Mouse (Mus musculus) megakaryocyte progenitor cell, adult 5-6 weeks (primary cell): ENCODE measurements around the gene Ccl1. TPM values are rescaled to one million over a fixed set of nuclear protein-coding genes. Genes with fewer than 3 reads are reported as not detected.

Experiments
- ATAC-seq: replicated peaks from 2 replicates; pipeline ENCODE4 v1.8.0; 2016; ENCODE audit warnings: mild to moderate bottlenecking, moderate TSS enrichment, inconsistent platforms; ENCODE audit not compliant: poor library complexity
- total RNA-seq, 2 experiments: library from RNA; stranded (forward) in 1 of 2; stranded (reverse) in 1 of 2; fragments of 157-497, 149-512 nt in 1 of 2; fragments of 200-1000 nt in 1 of 2; gene quantifications; 2 replicates each; pipeline versions ENCODE4 v1.2.3 to v1.2.4; 2015 to 2017

Gene Ccl1
- total RNA-seq, 2 experiments from 2014 or later, result not detected

DNA sequence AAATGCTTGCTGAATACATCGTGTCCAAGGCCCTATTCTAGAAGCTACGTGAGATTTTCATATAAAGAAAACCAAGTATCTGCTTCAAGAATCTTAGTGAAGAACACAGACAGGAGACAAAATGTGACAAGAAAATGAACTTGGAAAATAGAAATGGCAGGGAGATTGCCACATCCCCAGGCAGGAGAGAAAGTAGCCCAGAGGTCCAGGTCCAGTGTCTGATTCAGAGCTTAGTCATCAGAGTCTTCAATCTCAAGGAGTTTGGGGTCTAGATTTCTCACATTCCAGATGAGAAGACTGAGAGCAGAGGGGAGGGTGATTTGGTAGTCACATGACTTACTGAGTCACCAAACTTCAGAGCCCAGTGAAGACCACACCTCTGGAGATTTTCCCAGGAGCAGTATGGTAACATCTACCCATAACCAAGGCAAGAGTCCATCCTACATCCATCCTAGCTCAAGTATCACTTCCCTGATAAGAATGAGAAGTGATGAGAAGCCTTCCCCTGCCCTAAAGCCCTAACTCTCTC lies 98.5 kb downstream of the Ccl1 start:
- ATAC-seq, result no peak

DNA sequence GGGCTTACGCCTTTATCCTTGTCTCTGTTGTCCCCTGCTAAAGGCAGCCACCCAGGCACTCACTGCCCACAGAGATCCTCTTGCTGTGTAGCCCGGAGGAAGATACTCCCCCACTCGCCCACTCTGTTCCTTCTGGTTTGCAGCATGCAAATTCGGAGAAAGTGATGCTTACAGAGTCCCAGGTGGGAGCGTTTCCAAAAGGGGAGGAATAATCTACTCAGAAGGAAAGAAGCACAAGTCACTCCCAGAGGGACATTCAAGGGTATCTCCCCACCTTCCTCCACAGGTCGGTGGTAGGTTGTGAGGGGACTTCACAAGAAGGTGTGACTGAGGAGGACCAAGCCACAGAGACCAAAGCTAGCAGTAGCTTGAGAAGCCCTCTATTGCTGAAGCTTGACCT lies 100.3 kb downstream of the Ccl1 start:
- ATAC-seq, result no peak

DNA sequence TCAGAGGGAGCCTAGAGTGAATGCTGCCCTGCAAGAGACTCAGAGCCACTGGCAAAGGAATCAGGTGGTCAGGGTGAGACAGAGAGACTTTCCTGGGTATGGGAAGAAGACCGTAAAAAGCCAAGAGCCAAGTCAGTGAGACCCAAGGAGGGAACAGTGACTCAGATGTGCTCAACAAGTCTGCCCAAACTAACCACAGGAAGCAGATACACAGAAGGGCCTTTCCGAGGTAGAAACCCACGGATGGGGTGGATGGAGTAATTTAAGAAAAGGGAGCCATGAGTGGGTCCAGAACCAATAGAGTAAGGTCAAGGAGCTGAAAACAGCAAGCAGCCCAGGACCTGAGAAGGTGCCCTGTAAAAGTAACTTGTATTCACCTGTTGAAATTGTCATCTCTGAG lies 101.8 kb downstream of the Ccl1 start:
- no peak for ATAC-seq

DNA sequence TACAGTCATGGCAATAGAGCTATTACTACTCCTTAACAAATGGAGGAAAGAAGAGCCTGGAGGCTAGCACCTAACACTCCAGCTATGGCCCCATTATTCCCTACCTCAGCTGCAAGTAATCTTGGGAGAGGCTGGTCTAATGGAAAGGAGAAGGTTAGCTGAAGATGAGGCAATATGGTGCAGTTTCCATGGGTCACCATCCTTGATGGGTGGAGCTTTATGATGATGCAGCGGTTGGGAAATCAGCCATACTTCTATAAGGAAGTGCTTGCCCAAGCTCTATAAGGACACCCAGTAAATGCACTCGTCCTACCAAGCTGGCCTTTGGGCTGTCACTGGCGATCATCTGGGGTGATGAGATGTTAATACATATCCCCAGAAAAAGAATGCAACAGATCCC lies 107.7 kb downstream of the Ccl1 start:
- peak; percentile 54 for ATAC-seq

DNA sequence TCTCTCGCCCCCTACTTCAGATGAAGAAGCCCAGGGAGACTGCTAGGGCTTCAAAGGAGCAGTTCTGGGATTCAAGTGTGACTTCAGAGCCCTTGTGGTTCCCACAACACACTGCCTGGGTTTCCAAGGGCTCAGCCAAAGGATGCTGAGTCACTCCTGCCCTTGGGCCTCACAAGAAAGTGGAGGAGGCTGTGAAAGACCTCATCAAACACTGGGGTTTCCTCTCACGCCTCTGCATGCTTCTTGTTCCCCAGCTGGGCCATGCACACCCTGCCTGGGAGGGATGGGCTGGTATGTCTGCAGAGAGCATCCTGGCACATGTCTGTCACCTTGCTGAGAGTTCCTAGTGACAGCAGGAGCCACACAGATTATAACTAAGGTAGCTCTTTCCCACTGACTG lies 110.5 kb downstream of the Ccl1 start:
- ATAC-seq, result no peak

DNA sequence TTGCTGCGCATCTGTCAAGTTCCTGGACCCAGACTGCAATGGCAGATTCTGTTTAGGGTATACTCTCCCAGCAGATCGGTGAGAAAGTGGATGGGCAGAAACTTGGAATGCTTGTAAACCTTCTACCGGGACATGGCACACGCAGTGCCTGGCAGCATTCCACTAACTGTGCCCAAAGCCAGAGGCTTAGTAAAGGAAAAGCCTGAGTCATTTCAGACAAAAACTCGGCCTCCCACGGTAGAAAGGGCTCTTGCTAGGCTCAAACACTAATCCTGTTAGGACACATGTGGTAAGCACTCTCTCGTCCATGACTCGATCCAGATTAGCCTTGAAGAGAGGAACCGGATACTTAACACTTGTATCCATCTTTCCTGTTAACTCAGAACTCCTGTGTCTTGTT lies 111.7 kb downstream of the Ccl1 start:
- no peak for ATAC-seq

DNA sequence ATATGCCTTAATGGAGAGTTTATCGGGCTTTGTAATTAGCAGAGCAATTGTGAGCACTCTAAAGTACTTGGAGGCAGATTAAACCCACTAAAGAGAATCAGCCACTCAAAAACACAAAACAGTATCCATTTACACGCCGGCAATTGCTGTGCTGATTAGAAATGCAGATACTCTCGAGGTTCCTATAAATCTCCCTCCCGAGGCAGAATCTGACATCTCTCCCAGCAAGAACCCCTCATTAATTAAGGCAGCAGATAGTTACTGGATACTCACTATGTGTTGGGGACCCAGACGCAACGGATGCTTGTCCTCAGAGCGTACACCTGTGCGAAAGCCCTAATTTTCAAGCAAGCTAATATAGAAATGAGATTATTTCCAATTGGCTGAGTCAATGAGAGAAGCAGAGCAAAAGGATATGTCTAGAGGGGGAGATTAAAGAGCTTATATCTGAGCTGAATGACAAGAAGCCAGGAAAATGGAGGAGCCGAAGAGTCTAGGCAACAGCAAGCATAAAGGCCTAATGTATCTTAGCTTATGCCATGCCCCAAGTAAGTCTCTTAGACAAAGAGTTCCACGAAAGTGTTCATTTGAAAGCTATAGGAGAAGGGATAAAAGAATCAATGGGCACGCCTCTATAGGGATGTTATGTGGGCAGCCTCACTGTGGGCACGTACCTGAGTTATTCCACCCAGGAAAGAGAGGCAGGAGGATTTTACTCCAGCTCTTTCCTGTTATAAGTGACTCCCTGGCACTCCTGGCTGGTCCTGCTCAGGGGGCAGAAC lies 115.5 kb downstream of the Ccl1 start:
- no peak for ATAC-seq

DNA sequence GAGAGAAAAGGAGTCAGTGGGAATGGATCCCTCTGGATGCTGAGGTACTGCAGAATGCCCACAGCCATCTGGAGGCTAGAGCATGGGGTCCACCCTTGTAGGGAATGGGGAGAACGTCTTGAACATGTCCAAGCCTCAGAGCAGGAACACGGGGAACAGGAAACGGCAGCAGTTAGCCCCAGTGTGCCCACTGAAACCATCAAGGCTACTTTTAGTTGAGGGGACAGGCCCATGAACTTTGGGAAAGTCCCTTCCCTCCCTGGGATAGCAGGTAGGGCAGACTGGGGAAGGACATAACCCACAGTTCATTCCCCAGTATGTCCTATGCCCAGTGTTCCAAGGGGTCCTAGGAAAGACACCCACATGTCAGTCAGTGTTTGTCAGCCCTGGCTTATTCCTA lies 119.8 kb downstream of the Ccl1 start:
- no peak for ATAC-seq

DNA sequence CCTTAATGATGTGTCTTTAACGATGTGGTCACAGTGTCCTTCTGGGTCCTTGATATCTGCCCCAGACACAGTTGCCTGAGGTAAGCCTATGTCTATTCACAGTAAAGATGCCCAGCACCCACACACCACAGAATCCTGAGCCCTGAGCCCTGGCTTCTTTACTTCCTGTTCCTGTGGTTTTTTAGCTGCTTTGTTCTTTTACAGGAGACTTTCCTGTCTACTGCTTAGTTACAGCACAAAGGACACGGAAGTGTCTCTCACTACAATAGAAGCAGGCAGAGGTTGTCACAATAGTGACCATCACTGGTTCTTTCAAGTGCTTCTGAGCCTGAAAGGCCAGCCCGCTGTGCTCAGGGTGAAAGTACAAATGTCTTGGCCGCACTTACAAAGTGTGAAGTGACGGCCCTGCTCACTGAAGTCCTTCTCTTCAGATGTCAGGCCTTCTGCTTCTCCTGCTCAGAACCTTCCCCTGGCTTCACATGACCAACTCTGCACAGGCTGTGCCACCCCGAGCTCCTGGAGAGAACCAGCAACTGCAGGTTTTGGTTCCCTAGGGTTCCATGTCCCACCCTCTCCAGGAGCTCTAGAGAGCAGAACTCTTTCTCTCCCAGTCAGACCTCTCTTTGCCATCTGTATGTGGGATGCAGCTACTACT lies 122.1 kb downstream of the Ccl1 start:
- ATAC-seq, result peak; percentile 66

DNA sequence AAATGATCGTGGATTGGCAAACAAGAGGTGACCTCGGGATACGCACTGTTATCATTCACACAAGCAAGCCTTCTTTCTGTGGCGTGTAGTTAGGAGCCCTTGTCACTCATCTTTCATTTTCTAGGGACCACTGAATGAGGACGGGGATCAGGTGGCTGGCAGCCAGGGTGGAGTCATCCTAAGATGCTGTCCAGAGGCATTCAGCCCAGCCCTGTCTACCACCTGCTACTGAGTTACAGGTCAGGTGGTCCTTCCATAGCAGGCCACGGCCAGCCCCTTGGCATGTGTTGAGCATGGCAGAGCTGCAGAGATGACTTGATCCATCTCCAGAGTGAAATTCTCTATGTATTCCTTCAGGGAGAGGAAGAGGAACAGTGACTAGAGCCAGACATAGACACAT lies 123.1 kb downstream of the Ccl1 start:
- ATAC-seq, result no peak

DNA sequence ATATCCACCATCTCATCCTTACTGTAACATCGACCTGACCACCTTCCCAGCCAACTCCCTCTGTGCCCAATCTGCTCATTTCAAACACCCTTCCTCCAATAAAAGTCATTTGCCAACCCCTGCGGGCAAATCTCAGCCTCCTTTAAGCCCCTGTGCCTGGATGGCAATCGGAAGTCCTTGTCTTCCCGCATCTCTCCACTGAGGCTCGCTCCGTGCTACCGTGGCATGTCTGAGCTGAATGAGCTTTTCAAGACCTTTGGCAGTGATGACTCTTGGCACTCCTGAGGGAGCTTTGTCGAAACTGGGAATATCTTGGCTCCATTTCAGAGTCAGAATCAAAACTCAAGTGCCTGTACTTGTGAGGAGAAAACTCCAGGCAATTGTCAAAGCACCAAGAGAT lies 124.2 kb downstream of the Ccl1 start:
- no peak for ATAC-seq

DNA sequence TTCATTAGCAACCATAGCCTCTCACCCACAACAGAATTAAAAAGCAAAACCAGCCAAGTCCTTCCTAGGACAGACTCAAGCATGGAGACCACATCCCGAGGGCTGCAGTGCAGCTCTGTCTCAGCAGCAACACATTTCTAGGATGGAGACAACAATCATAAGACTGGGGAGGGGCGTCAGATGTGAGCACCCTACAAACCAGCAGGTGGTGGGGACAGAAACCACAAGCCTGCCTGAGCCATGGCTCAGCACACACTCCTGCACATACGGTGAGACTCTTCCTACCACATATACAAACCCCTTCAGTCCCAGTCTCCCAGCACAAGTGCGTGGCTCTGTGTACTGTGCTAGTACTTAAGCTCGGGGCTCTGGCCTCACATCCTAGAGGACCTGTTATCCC lies 127.3 kb downstream of the Ccl1 start:
- ATAC-seq, result no peak

DNA sequence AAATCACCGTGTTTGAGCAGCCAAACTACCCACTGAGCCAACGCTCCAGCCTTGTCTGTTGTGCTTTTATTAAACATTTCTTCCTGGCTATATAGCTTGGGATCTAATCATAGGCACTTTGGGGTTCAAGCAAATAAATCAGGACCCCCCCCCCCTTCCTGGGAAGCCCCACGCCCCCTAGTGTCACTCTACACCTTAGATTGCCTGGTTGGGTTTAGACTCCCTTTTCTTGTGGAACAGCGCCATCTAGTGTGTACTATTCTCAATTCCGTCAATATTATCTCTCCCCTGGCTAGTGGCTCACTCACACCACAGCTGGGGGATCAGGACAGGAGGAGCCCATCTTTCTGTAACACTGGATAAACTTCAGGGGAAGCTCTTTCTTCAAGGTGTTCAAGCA lies 127.8 kb downstream of the Ccl1 start:
- peak; percentile 71 for ATAC-seq

DNA sequence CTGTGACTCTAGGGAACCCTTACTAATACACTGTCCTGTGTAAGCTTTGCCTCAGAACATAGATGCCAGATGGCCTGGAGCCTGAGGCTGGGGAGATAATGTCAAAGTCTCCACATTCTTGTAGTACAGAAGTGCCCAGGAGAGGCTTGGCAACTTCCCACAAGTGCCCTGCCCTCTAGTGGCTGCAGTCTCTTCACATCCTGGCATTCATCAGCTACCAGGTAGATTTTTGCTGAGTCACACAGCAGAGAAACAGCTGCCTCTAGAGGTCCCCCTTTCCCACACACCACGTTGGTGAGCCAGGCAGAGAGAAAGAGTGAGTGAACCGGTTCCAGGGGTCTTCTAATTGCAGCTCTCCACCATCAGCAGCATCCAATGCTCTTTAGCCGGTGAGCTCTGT lies 130.7 kb downstream of the Ccl1 start:
- ATAC-seq, result peak; percentile 93

DNA sequence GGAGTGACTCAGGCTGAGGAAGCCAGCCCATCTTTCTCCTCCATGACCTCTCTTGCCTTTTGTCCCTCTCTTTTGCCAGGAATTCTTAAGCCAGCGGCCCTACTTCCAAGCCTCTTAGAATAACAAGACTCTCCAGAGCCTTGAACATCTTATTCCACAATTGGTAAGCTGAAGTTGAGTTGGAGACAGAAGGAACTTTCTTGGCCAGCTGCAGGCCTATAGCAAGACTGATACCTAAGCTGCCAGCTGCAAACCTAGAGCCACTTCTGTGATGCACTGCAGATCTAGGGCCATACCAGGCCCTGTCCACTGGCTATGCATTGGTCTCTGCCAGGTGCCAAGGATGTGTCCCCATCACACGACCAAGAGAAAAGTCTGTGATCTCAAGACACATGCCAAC lies 132.0 kb downstream of the Ccl1 start:
- ATAC-seq, result no peak

DNA sequence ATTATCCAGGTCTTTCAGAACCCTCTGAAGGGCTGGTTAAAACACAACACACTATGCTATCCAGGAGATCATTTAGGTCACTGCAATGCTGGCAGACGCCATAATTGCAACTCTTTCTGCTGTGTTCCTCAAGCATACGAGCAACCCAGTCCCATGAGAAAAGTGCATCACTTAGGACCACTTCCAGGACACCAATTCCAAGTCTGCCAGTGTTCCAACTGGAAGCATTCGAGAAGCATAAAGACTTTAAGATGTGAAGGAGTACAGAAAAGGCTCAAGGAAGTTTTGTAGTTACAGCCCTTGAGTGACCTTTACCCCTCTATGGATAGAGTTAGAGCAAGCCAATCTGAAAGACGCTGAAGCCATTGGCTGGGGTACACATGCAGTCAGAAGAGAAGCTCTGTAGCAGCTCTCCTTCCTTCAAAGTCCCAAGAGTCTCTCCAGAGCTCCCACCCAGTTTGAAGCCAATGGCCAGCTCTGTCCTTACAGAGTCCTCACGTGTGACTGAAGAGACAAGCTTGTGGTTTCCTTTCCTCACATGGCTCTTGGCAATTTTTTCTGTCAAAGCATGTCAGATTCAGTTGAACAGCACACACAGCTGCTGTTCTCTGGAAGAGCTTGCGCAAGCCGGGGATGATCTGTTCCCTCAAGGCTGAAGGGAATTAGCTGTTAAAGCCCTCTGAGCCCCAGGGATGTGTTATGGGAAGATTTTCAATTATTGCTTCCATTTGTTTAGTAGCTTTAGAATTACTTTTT lies 134.0 kb downstream of the Ccl1 start:
- peak; percentile 63 for ATAC-seq

DNA sequence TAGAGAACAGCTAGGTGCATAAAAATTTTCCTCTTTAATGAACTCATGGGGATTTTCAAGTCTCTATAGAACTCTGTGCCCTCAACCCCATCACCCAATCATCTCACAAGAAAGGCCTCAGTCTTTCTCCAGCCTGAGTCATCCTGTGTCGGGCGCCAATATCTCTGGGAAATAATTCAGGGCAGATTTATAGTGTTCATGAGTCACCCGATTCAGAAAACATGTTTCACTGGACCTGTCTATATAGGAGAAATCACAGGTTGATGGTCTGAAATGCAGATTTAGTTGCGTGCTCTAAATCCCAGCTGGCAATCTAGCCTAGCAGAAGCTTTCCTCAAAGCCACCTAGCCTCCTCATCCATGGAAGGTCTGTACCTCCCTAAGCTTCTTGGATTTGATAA lies 136.0 kb downstream of the Ccl1 start:
- no peak for ATAC-seq

DNA sequence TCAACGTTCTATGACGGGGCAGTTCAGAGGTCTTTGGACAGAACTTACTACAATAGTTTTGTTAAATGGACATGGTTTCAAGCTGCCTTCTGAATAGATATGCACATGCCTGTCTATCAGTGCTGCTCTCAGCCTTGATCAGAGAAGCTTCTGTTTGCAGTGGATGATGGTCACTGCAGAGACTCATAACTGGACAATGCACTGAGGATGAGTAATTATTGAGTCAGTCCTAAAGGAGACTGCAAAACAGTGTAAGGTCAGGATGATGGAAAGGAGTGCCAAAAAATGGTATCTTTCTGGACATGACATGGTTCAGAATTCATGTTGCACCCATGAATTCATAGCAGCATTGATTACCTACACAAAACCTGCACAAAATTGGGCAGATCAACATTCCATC lies 137.2 kb downstream of the Ccl1 start:
- no peak for ATAC-seq

DNA sequence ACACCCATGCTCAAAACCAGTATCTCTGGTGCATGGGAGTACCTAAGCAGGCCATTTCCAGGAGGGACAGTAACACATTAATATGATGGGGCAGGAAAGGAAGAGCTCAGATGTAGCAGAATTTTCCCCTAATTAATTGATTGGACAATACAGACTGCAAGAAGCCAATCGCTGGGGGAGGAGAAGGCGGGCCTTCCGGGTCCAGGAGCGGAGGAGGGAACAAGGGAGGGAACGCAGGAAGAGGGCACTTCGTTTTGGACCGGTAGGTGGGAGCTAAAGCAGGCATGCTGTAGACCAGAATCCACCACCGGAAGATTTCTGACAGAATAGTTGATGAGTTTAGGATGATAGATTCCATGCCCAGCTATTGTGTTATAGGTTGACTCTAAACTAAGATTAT lies 142.2 kb downstream of the Ccl1 start:
- no peak for ATAC-seq

DNA sequence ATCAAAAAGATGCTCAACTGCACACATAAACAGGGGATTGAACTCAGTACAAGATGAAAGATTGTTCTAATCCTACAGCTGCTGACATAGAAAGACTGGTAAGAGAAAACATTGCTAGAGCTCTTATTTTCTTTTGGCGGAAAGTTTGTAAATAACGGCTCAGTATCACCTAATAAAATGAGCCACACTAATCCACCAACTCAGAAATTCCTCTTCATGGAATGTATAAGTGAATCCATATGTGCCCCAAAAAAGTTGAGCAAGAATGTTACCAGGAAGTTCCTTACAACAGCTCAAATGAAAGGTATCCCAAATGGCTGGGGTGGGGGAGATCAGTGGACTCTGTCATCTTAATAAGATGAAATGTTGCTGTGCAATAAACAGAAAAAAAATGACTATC lies 146.4 kb downstream of the Ccl1 start:
- no peak for ATAC-seq

DNA sequence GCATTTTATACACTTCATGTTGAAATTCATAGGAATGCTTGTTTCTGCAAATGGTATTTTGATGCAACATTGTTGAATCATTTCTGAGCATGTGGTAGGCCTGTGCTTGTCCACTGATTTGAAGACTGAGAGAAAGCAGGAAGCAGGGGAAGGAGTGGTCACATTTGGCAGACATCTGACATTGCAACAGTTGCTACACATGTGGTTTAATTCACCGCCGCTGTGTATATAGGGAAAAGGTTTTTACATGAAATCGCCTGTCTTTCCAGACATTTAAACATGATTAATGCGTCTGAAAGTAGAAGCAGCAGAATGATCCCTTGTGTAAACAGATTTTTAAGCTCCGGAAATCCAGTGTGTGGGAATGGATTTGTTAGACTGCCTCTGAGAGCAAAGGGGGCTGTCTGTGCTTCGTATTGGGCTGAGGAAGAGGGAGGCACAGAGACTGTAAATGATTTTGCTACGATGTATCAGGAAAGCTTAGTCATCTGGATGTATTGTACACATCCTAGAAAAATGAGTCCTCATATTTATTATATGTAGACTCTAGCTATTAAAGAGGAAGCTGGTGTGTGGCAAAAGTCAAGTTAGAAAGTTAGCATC lies 165.9 kb downstream of the Ccl1 start:
- ATAC-seq, result peak; percentile 77
